Mouse (Mus musculus) G1E (cell line): Measurements from ENCODE around the gene BC053393. TPM values are rescaled to one million over a fixed set of nuclear protein-coding genes. Genes with fewer than 3 reads are reported as not detected.

Experiments
- ATAC-seq: 2 replicates; pipeline ENCODE4 v1.8.0; 2016; ENCODE audit warnings: mild to moderate bottlenecking; ENCODE audit not compliant: insufficient number of reproducible peaks, poor library complexity, low FRiP score, severe bottlenecking; ENCODE audit errors: extremely low read depth
- DNase-seq: peaks from one replicate; pipeline ENCODE4 v3.0.0; 2012; ENCODE audit warnings: low spot score
- H3K27me3 ChIP-seq: 2 replicates; pipeline ENCODE4 v1.6.1; 2012; ENCODE audit warnings: mild to moderate bottlenecking, low read length, inconsistent platforms; ENCODE audit not compliant: insufficient read depth
- H3K36me3 ChIP-seq: replicated peaks from 2 replicates; pipeline ENCODE3; 2012; ENCODE audit warnings: mild to moderate bottlenecking, inconsistent platforms
- H3K4me1 ChIP-seq: 2 replicates; pipeline ENCODE4 v1.6.1; 2012; ENCODE audit warnings: low read depth, low read length, inconsistent platforms, mixed read lengths; ENCODE audit not compliant: insufficient read depth
- H3K4me3 ChIP-seq: 2 replicates; pipeline ENCODE4 v1.5.1; 2012; ENCODE audit warnings: low read depth, mild to moderate bottlenecking, inconsistent platforms, low read length, moderate library complexity, mixed read lengths
- H3K9me3 ChIP-seq: replicated peaks from 2 replicates; pipeline ENCODE4 v1.6.1; 2012; ENCODE audit warnings: inconsistent platforms
- CTCF ChIP-seq: IDR thresholded peaks from 2 replicates; pipeline ENCODE4 v1.5.1; 2012; ENCODE audit warnings: low read depth, low read length, inconsistent platforms, mixed read lengths
- GATA1 ChIP-seq: IDR thresholded peaks from 2 replicates; pipeline ENCODE4 v1.6.1; 2012; ENCODE audit warnings: borderline replicate concordance, low read length, inconsistent platforms, mixed read lengths
- GATA2 ChIP-seq: IDR thresholded peaks from 2 replicates; pipeline ENCODE4 v1.6.1; 2012; ENCODE audit warnings: low read depth, low read length, inconsistent platforms, borderline replicate concordance
- POLR2AphosphoS5 ChIP-seq: IDR thresholded peaks from 2 replicates; pipeline ENCODE4 v1.6.1; 2012; ENCODE audit warnings: low read depth, low read length, inconsistent platforms; ENCODE audit not compliant: insufficient replicate concordance
- TAL1 ChIP-seq: conservative IDR thresholded peaks from 2 replicates; pipeline ENCODE4 v1.6.1; 2012; ENCODE audit warnings: low read depth, low read length, inconsistent platforms, mixed read lengths
- polyA plus RNA-seq: library from polyadenylated mRNA; stranded (reverse); fragments of >175 nt; gene quantifications from 2 replicates; pipeline ENCODE4 v1.2.3, GENCODE M21; 2012
- total RNA-seq, 2 experiments: library from RNA; stranded (forward) in 1 of 2; stranded (reverse) in 1 of 2; fragments of 200-1000 nt in 1 of 2; fragments of >200 nt in 1 of 2; fragmentation: Nextera tagmentation in 1 of 2; gene quantifications; 2 replicates each; pipeline ENCODE4 v1.2.3; 2014 to 2017

Gene BC053393
- total and polyA plus RNA-seq, 3 experiments = 0.11 TPM; not detected in 2

- H3K36me3 ChIP-seq = no peaks in the 10 kb centered on the region
- TF ChIP-seq POLR2AphosphoS5 = no peak
- no peak for TF ChIP-seq GATA2
- no peak for TF ChIP-seq TAL1
- TF ChIP-seq CTCF = no peak
- TF ChIP-seq GATA1 = no peak
Observed at GRCm38 (mm10) chr11:46580428-46580827, 9.1 kb downstream of the BC053393 start.

GRCm38 (mm10) chr11:46582741-46583140 lies 11.4 kb downstream of the BC053393 start:
- DNase-seq (no peak), ATAC-seq (no peak)

More at GRCm38 (mm10) chr11:46580428-46580827, 9.1 kb downstream of the BC053393 start:
- DNase-seq = no peak
- Histone ChIP-seq H3K4me3 (no peak overlapping the region), H3K9me3 (no peaks in the 10 kb centered on the region), H3K4me1 (no peaks in the 10 kb centered on the region), H3K27me3 (no peaks in the 10 kb centered on the region)
- no peak for ATAC-seq

GRCm38 (mm10) chr11:46592416-46592815 lies 21.1 kb downstream of the BC053393 start:
- no peak for DNase-seq
- no peak for ATAC-seq
- no peaks in the 10 kb centered on the region for H3K27me3 ChIP-seq
- H3K4me1 ChIP-seq = no peaks in the 10 kb centered on the region
- TF ChIP-seq GATA1 = no peak
- TF ChIP-seq CTCF = no peak
- TF ChIP-seq TAL1 = no peak
- no peak for TF ChIP-seq GATA2
- no peak for TF ChIP-seq POLR2AphosphoS5
- H3K36me3 ChIP-seq = no peaks in the 10 kb centered on the region
- H3K4me3 ChIP-seq = no peak overlapping the region
- no peaks in the 10 kb centered on the region for H3K9me3 ChIP-seq

More at GRCm38 (mm10) chr11:46582741-46583140, 11.4 kb downstream of the BC053393 start:
- Histone ChIP-seq H3K9me3 (no peaks in the 10 kb centered on the region), H3K4me1 (no peaks in the 10 kb centered on the region), H3K4me3 (no peak overlapping the region), H3K36me3 (no peaks in the 10 kb centered on the region), H3K27me3 (no peaks in the 10 kb centered on the region)
- no peak for TF ChIP-seq GATA1
- TF ChIP-seq TAL1 = no peak
- no peak for TF ChIP-seq CTCF
- TF ChIP-seq POLR2AphosphoS5 = no peak
- TF ChIP-seq GATA2 = no peak

- no peak overlapping the region for H3K4me3 ChIP-seq
- no peak for DNase-seq
- TF ChIP-seq TAL1 = no peak
- no peak for TF ChIP-seq POLR2AphosphoS5
- no peak for TF ChIP-seq CTCF
- no peak for TF ChIP-seq GATA1
- no peak for TF ChIP-seq GATA2
- H3K9me3 ChIP-seq = no peaks in the 10 kb centered on the region
- no peaks in the 10 kb centered on the region for H3K36me3 ChIP-seq
- no peaks in the 10 kb centered on the region for H3K4me1 ChIP-seq
- H3K27me3 ChIP-seq = no peaks in the 10 kb centered on the region
- ATAC-seq = no peak
Observed at GRCm38 (mm10) chr11:46619929-46620328, 48.6 kb downstream of the BC053393 start.

GRCm38 (mm10) chr11:46620414-46621168 lies 49.3 kb downstream of the BC053393 start:
- TF ChIP-seq GATA2 (no peak), CTCF (no peak), POLR2AphosphoS5 (no peak), GATA1 (no peak), TAL1 (no peak)
- no peak overlapping the region for H3K4me3 ChIP-seq
- 0 out of 2 replicates have a peak, but pooled peaks cover 2% of the 10 kb centered on the region for H3K27me3 ChIP-seq
- DNase-seq (no peak), ATAC-seq (no peak)
- H3K4me1 ChIP-seq = no peaks in the 10 kb centered on the region
- H3K36me3 ChIP-seq = no peaks in the 10 kb centered on the region
- H3K9me3 ChIP-seq = no peaks in the 10 kb centered on the region

GRCm38 (mm10) chr11:46629211-46629795 lies 58.0 kb downstream of the BC053393 start, which contains the start of gene Dppa1:
Gene Dppa1, minus strand, starts transcription at chr11:46629261.
- DNase-seq = no peak
- no peak within 1 kb of the TSS for H3K4me3 ChIP-seq
- no peaks in the 10 kb centered on the region for H3K9me3 ChIP-seq
- ATAC-seq = no peak
- no peaks in the 10 kb centered on the region for H3K36me3 ChIP-seq
- H3K4me1 ChIP-seq = no peaks in the 10 kb centered on the region
- 0 out of 2 replicates have a peak, but pooled peaks cover 5% of the 10 kb centered on the region for H3K27me3 ChIP-seq
- TF ChIP-seq TAL1 (no peak), POLR2AphosphoS5 (no peak), CTCF (no peak), GATA1 (no peak), GATA2 (no peak)
